Mouse (Mus musculus) neural tube, embryonic 12.5 days (tissue): ENCODE results near the gene Znrf3. TPM values are rescaled to one million over a fixed set of nuclear protein-coding genes. Genes with fewer than 3 reads are reported as not detected.

Experiments
- ATAC-seq: fragments of 200-750 bp; cut with Nextera tagmentation; 2 replicates; pipeline ENCODE4 v1.8.0; 2017; ENCODE audit warnings: low read depth, mild to moderate bottlenecking, moderate TSS enrichment, moderate library complexity; ENCODE audit not compliant: low FRiP score
- H3K27ac ChIP-seq: fragments of 300-500 bp; sonication (generic); 2 replicates; pipeline ENCODE4 v1.5.1; 2016
- H3K27me3 ChIP-seq: fragments of 300-500 bp; sonication (generic); replicated peaks from 2 replicates; pipeline ENCODE4 v1.6.1; 2016; ENCODE audit warnings: mild to moderate bottlenecking
- H3K36me3 ChIP-seq: fragments of 300-500 bp; sonication (generic); 2 replicates; pipeline ENCODE4 v1.6.1; 2016; ENCODE audit warnings: mild to moderate bottlenecking
- H3K4me1 ChIP-seq: fragments of 300-500 bp; sonication (generic); 2 replicates; pipeline ENCODE4 v1.6.1; 2016
- H3K4me2 ChIP-seq: fragments of 300-500 bp; sonication (generic); replicated peaks from 2 replicates; pipeline ENCODE4 v1.6.1; 2016; ENCODE audit warnings: mild to moderate bottlenecking
- H3K4me3 ChIP-seq: fragments of 300-500 bp; sonication (generic); 2 replicates; pipeline ENCODE4 v1.5.1; 2016
- H3K9ac ChIP-seq: fragments of 300-500 bp; sonication (generic); 2 replicates; pipeline ENCODE4 v1.6.1; 2016; ENCODE audit warnings: mild to moderate bottlenecking
- H3K9me3 ChIP-seq: fragments of 300-500 bp; sonication (generic); 2 replicates; pipeline ENCODE4 v1.6.1; 2016; ENCODE audit warnings: mild to moderate bottlenecking
- WGBS: fragments of 180-500 bp; shearing (Covaris S2); methylation state at CpG from one replicate; pipeline ENCODE4 v1.1.7; 2016; 5-methylcytosine and 5-hydroxymethylcytosine counted together
- polyA plus RNA-seq: library from polyadenylated mRNA; unstranded; fragments of >200 nt; fragmentation: Nextera tagmentation; extraction: Ambion mirVana; gene quantifications from 2 replicates; pipeline ENCODE4 v1.2.1, GENCODE M21; 2016

Gene Znrf3
- polyA plus RNA-seq, 1 experiment from 2014 or later: 7.4 TPM

DNA sequence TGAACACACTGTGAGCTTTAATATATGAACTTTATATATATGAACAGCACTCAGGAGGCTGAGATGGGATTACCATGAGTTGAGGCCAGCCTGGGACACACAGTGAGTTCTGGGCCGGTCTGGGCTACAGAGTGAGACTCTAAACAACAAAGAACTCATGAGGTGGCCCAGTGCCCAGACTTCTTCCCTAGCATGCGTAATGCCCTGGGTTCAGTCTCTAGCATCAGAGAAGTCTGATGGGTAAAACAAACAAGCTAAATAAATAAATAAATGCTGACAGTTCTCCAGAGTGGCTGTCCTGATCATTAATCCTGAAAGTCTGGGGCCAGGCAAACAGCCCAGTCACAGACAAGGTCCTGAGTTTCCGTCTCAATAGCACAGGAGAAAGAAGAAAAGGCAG lies 25.4 kb upstream of the Znrf3 start:
- ATAC-seq: no peak
- Histone ChIP-seq H3K27ac (no peak overlapping the region), H3K9ac (no peak overlapping the region), H3K4me1 (no peaks in the 10 kb centered on the region), H3K4me2 (no peak overlapping the region), H3K27me3 (no peaks in the 10 kb centered on the region), H3K9me3 (no peaks in the 10 kb centered on the region), H3K36me3 (no peaks in the 10 kb centered on the region), H3K4me3 (no peak overlapping the region)
- 79% methylated on average over 3 of the region's 3 CpGs for WGBS

DNA sequence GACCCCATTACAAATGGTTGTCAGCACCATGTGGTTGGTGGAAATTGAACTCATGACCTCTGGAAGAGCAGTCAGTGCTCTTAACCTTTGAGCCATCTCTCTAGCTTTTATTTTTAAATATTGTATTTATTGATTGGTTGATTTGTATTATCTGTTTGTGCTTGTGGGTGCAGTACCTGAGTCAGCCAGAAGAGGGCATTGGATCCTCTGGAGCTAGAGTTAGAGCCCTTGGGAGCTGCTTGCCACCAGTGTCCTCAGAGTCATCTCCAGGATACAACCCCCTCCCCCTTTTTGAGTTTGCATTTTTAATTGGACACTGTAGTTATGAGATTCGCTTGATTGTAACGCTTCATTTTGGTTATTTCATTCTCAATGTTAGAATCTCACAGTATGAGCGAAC lies 24.4 kb upstream of the Znrf3 start:
- H3K27ac ChIP-seq: no peak overlapping the region
- H3K4me1 ChIP-seq: no peaks in the 10 kb centered on the region
- WGBS: 83% methylated on average over 3 of the region's 3 CpGs
- H3K4me2 ChIP-seq: no peak overlapping the region
- ATAC-seq: no peak
- no peak overlapping the region for H3K4me3 ChIP-seq
- H3K9me3 ChIP-seq: no peaks in the 10 kb centered on the region
- H3K27me3 ChIP-seq: no peaks in the 10 kb centered on the region
- no peak overlapping the region for H3K9ac ChIP-seq
- no peaks in the 10 kb centered on the region for H3K36me3 ChIP-seq

GRCm38 (mm10) chr11:5468471-5468870 lies 23.8 kb upstream of the Znrf3 start:
- no peaks in the 10 kb centered on the region for H3K27me3 ChIP-seq
- no peaks in the 10 kb centered on the region for H3K4me1 ChIP-seq
- H3K9ac ChIP-seq: no peak overlapping the region
- H3K36me3 ChIP-seq: no peaks in the 10 kb centered on the region
- ATAC-seq: no peak
- H3K4me3 ChIP-seq: no peak overlapping the region
- 32% methylated on average over 2 of the region's 2 CpGs for WGBS
- no peak overlapping the region for H3K4me2 ChIP-seq
- no peak overlapping the region for H3K27ac ChIP-seq
- H3K9me3 ChIP-seq: no peaks in the 10 kb centered on the region

DNA sequence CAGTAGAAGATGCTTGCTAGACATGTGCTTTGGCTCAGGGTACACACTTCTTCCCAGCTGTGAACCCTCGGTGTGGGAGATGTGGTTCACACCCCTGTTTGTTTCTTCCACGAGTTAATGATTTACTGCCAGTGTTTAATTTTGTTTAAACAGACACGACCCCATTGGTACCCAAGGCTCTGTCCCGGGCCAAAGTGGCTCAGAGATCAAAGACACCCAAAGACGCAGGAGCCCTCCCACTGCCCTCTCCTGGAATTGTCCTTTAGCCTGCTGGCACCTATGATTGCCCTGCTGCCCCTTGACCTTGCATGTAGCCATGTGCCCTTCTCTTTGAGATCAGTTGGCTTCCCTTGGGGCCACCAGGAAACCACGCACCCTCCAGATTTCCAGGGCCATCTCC lies 7.3 kb upstream of the Znrf3 start:
- 22% methylated on average over 6 of the region's 6 CpGs for WGBS
- Histone ChIP-seq H3K4me2 (no peak overlapping the region), H3K27ac (no peak overlapping the region)

GRCm38 (mm10) chr11:5451341-5451740 lies 6.7 kb upstream of the Znrf3 start:
- Histone ChIP-seq H3K4me3 (no peak overlapping the region), H3K36me3 (no peaks in the 10 kb centered on the region), H3K27me3 (no peaks in the 10 kb centered on the region), H3K27ac (no peak overlapping the region), H3K4me1 (no peaks in the 10 kb centered on the region), H3K9ac (no peak overlapping the region), H3K9me3 (no peaks in the 10 kb centered on the region), H3K4me2 (no peak overlapping the region)
- WGBS: 70% methylated on average over 4 of the region's 4 CpGs
- no peak for ATAC-seq

More for the DNA sequence above, 7.3 kb upstream of the Znrf3 start:
- Histone ChIP-seq H3K4me3 (no peak overlapping the region), H3K4me1 (no peaks in the 10 kb centered on the region), H3K9ac (no peak overlapping the region), H3K27me3 (no peaks in the 10 kb centered on the region), H3K9me3 (no peaks in the 10 kb centered on the region), H3K36me3 (no peaks in the 10 kb centered on the region)
- ATAC-seq: no peak

- Histone ChIP-seq H3K9me3 (no peaks in the 10 kb centered on the region), H3K27ac (no peak overlapping the region), H3K4me2 (no peak overlapping the region), H3K4me3 (no peak overlapping the region), H3K9ac (no peak overlapping the region), H3K4me1 (no peaks in the 10 kb centered on the region), H3K36me3 (no peaks in the 10 kb centered on the region), H3K27me3 (no peaks in the 10 kb centered on the region)
- WGBS: 64% methylated on average over 4 of the region's 4 CpGs
- no peak for ATAC-seq
Measured at GRCm38 (mm10) chr11:5450701-5451100, 6.1 kb upstream of the Znrf3 start.

GRCm38 (mm10) chr11:5445452-5445953 lies 856 bp upstream of the Znrf3 start:
- Histone ChIP-seq H3K27me3 (no peaks in the 10 kb centered on the region), H3K4me1 (peaks cover 25% of the 10 kb centered on the region), H3K4me3 (peak overlapping the region; percentile 86), H3K9ac (0 out of 2 replicates have a peak overlapping the region, but pooled peaks have one; percentile 77), H3K4me2 (peak overlapping the region; percentile 85), H3K27ac (no peak overlapping the region), H3K9me3 (no peaks in the 10 kb centered on the region), H3K36me3 (no peaks in the 10 kb centered on the region)
- ATAC-seq: no peak; the same call in 1 of the 2 replicates
- WGBS: 18% methylated on average over 11 of the region's 11 CpGs

DNA sequence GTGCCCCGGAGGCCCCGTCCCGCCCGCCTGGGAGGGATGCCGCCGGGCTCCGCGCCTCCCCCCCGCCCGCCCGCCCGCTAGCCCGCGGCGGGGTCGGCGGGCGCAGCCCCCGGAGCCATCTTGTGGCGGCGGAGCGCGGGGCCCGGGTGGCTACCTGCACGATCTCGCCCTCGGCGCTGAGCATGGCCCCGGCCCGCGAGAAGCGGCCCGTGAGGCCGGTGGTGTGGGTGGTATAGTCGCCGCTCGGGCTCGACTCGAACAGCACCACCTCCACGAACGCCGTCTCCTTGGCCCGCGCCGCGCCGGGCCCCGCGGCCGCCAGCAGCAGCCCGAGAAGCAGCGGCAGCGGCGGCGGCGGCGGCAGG lies 431 bp downstream of the Znrf3 start:
- ATAC-seq: peak; percentile 60
- no peak overlapping the region for H3K27ac ChIP-seq
- H3K4me1 ChIP-seq: peaks cover 27% of the 10 kb centered on the region
- no peaks in the 10 kb centered on the region for H3K27me3 ChIP-seq
- WGBS: under 1% methylated on average over 48 of the region's 57 CpGs
- peak overlapping the region; percentile 77 for H3K9ac ChIP-seq
- no peaks in the 10 kb centered on the region for H3K36me3 ChIP-seq
- H3K4me2 ChIP-seq: peak overlapping the region; percentile 85
- peak overlapping the region; percentile 86 for H3K4me3 ChIP-seq
- no peaks in the 10 kb centered on the region for H3K9me3 ChIP-seq

- Histone ChIP-seq H3K9ac (peak overlapping the region; percentile 77), H3K27me3 (no peaks in the 10 kb centered on the region), H3K9me3 (no peaks in the 10 kb centered on the region), H3K27ac (no peak overlapping the region), H3K4me1 (peaks cover 27% of the 10 kb centered on the region), H3K36me3 (no peaks in the 10 kb centered on the region), H3K4me3 (peak overlapping the region; percentile 86), H3K4me2 (peak overlapping the region; percentile 85)
- ATAC-seq: peak; percentile 48; the same call in 1 of the 2 replicates
- WGBS: 1% methylated on average over 38 of the region's 38 CpGs
Measured at GRCm38 (mm10) chr11:5443511-5444233, 975 bp downstream of the Znrf3 start.

DNA sequence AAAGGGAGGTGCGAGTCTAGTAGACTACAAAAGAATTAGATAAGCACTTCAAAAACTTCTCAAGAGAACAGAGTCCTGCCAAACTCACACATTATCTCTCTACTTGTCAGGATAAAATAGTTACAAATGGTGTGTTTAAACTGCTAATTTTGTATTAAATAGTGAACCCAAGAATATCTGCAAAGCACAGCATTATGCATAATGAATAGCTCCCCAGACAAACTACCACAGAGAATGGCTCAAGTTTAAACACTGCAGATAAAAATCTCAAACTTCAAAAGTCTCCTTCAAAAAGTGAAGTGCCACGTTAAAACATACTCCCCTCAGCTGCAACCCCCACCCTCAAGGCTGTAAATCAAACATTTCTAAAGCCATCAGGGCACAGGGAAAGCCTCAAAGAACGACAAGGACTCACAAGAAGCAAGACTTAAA lies 2.0 kb downstream of the Znrf3 start:
- WGBS: 12% methylated on average over 3 of the region's 3 CpGs
- no peaks in the 10 kb centered on the region for H3K27me3 ChIP-seq
- no peak overlapping the region for H3K9ac ChIP-seq
- no peaks in the 10 kb centered on the region for H3K36me3 ChIP-seq
- ATAC-seq: no peak
- H3K9me3 ChIP-seq: no peaks in the 10 kb centered on the region
- peak overlapping the region; percentile 85 for H3K4me2 ChIP-seq
- peaks cover 27% of the 10 kb centered on the region for H3K4me1 ChIP-seq
- no peak overlapping the region for H3K27ac ChIP-seq
- peak overlapping the region; percentile 86; the same call in 1 of the 2 replicates for H3K4me3 ChIP-seq

DNA sequence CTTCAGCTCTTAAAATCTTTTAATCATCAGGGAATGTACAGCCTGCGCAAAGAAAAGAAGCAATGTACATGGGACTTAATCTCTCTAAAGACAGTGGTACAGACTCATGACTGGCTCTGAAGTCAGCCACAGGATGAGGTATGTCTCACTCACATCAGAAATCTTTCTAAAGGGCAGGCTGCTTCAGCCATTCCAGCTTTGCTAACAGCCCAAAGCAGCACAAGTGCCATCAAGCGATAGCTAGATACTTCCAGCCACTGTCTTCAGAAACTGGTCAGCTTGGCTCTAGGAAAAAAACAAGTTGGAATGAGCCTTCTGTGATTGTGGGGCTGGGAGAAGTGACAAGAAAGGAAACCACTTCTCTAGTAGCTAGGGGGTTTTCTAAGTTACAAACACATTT lies 7.0 kb downstream of the Znrf3 start:
- H3K27me3 ChIP-seq: no peaks in the 10 kb centered on the region
- no peaks in the 10 kb centered on the region for H3K36me3 ChIP-seq
- 89% methylated on average over 2 of the region's 2 CpGs for WGBS
- H3K4me1 ChIP-seq: peaks cover 14% of the 10 kb centered on the region
- no peak overlapping the region for H3K9ac ChIP-seq
- no peak for ATAC-seq
- no peak overlapping the region for H3K4me2 ChIP-seq
- no peaks in the 10 kb centered on the region for H3K9me3 ChIP-seq
- H3K4me3 ChIP-seq: no peak overlapping the region
- H3K27ac ChIP-seq: no peak overlapping the region

DNA sequence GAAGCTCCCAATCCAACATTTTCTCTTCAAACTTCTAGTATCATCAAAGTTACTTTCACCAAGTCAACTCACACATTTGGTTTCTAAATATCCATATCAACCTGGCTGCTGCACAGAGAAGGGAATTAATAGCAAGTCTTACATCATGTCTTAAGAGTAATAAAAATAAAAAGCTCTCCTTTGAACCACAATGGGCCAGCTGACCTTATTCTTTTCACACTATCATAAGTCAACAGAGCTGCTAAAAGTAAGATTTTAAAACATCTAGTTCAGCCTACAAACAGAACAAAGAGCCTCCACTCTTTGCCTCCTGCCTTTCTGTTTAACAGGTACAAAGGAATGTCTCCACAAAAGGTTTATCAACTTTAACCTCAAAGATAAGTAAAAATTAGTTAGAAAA lies 7.7 kb downstream of the Znrf3 start:
- Histone ChIP-seq H3K27me3 (no peaks in the 10 kb centered on the region), H3K4me1 (peaks cover 7% of the 10 kb centered on the region; the same call in 1 of the 2 replicates), H3K36me3 (no peaks in the 10 kb centered on the region), H3K4me2 (no peak overlapping the region), H3K4me3 (no peak overlapping the region), H3K9ac (no peak overlapping the region), H3K9me3 (no peaks in the 10 kb centered on the region), H3K27ac (no peak overlapping the region)
- ATAC-seq: no peak

DNA sequence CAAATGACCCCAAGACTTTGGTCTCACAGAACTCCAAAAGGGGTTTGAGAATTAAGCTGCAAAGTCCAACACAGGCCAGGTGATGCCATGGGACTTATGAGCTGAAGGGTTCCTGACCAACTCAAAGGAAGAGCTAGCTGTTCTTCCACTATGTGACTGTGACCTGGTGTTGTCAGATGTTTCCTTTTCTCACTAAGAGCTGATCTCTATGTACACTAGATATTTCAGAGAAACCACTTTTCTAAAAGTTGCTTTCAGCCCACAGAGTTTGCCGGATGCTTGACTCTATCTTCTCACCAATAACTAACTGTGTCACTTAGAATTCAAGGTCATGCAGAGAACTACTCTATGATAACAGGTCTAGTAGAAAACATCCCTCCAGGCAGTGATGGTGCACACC lies 9.2 kb downstream of the Znrf3 start:
- H3K4me1 ChIP-seq: 0 out of 2 replicates have a peak, but pooled peaks cover 2% of the 10 kb centered on the region
- no peaks in the 10 kb centered on the region for H3K9me3 ChIP-seq
- no peak overlapping the region for H3K9ac ChIP-seq
- no peaks in the 10 kb centered on the region for H3K27me3 ChIP-seq
- no peak for ATAC-seq
- WGBS: 93% methylated on average over 1 of the region's 1 CpGs
- H3K36me3 ChIP-seq: no peaks in the 10 kb centered on the region
- H3K4me2 ChIP-seq: no peak overlapping the region
- no peak overlapping the region for H3K4me3 ChIP-seq
- H3K27ac ChIP-seq: no peak overlapping the region
